Mouse (Mus musculus) heart, adult 9 months (tissue): ENCODE data around the gene Cnpy1.

ENCODE experiments used
- DNase-seq, 2 experiments: peaks; one replicate each; pipeline ENCODE4 v3.0.0; 2022; ENCODE audit warnings: low spot score in 2 of 2

Cnpy1 gene

DNA sequence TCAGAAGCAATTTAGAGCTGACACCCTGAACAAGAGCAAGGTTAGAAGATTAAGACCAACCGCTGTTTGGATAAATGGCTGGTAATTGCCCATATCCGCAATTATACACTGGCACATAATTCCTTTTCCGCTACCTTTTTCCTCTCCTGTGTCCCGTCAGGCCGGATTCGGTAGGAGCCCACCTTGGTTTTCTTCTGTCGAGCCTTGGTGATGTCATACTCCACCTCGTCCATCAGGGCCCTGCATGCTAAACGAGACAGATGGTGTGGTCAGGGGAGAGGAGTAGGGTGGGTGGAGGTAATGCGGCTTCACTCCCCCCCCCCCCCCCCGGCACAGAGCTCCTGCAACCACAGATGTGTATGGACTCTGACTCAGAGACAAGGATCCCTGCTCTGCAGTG, at the start of gene Cnpy1:
Gene Cnpy1 (minus strand): TSS at position 233 of the 400 bp plus-strand sequence.
- no peak for DNase-seq

GRCm38 (mm10) chr5:28293990-28294389, 48.4 kb upstream of the Cnpy1 start:
- peak; percentile 15 to 63 for DNase-seq

DNA sequence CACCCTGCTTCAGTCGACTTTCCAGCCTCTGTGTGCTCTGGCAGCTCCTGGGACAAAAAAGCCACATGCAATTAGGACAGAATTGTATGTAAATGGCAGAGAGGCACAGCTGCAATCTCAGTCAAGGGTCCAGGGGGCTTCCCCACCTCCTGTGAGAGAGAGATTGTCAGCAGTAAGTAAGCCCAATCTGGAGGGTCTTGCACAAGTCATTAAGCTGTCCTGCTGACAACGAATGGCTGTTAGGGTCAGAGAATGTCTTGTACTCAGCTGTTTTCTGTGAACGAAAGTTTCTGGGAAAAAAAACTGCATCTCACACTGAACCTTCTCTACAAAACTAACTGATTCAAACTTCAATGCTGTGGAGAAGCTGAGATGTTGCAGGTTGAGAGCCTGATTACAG, 46.7 kb upstream of the Cnpy1 start:
- no peak for DNase-seq

DNA sequence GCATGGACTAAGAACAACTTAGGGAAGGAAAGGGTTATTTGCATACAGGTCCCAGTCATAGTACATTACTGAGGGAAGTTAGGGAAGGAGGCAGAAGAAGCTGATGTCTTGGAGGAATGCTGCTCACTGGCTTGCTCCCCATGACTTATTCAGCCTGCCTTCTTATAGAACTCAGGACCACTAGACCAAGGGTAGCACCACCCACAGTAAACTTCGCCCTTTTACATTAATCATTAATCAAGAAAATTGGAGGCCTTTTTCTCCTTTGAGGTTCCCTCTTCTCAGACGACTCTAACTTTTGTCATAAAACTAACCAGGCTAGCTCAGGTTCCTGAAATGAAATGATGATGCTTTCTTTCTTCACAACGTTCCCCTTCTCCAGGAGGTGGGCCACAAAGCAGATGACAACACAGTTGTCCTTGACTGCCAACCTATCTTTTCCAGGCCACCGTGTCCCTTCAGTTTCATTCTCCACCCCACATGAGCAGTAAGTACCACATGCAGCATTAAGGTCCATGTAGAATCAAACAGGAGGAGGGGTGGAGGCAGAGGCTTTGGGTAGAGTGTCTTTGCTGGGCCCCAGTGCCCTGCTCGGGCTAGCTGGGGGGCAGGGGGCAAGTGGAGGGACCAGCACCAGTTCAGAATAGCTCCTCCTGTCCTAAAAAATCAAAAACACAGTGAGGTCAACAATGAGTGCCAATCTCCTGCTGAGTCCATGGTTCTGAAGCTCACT, 45.7 kb upstream of the Cnpy1 start:
- no peak for DNase-seq

GRCm38 (mm10) chr5:28290630-28291029, 45.0 kb upstream of the Cnpy1 start:
- DNase-seq, result no peak

- no peak for DNase-seq
Observed at GRCm38 (mm10) chr5:28289111-28289510, 43.5 kb upstream of the Cnpy1 start.

DNA sequence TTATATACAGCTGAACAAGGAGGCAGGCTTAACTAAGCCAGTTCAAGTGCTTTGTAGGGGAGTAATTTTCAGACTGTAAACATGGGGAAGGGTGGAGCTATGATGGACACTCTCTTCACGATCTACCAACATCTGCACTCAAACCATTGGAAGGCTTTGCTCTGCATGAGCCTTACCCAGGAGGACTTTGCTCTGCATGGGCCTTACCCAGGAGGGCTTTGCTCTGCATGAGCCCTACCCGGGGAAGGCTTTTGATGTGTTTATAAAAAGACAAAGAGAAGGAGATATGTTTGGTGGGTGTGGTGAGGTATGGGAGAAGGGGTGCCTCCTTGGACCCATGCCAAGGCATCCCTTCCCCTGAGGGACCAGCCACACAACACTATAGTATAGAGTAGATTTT, 31.7 kb upstream of the Cnpy1 start:
- no peak for DNase-seq

GRCm38 (mm10) chr5:28272836-28273235, 27.2 kb upstream of the Cnpy1 start:
- no peak for DNase-seq

DNA sequence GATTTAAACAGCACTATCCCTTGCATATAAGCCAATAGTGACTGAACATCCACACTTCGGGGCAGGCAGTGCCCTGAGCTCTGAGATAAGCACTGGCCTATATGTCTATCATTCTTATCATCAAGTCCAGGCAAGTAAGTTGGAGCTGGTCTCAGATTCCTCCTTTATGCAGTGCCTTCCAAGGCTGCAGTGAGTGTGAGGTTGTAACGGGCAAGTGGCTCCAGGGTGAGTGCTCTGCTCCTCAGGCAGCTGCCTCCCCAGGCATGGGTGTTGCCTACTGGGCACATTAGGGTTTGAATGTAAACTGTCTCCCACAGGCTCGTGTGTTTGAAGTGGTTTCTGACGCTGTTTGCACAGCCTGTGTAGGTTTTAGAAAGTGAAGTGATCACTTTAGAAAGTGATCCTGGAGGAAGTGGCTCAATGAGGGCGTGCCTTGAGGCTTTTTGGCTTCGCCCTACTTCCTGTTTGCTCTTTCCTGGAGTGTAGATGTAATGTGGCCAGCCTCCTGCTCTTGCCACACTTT, 23.9 kb upstream of the Cnpy1 start:
- DNase-seq, result peak in 1 of 2 experiments; percentile 1

DNA sequence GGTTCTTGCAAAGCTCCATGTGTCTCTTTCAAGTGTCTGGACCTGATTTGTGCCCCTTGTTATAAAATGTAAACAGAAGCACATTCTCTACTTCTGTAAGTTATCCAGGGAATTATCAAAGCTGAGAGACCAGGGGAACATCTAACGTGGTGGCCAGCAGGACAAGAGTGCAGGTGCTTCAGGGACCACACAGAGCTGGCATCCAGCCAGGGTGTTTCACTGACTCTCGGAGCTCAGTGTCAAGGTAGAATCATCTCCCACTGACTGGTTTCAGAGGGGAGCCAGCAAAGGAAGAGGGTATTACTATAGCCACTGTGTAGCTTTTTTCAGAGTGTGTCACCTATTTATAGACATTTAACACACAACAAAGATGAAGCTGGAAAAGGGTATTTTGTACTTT, 22.0 kb upstream of the Cnpy1 start:
- DNase-seq, result no peak

- DNase-seq, result no peak
Observed at GRCm38 (mm10) chr5:28265653-28266052, 20.0 kb upstream of the Cnpy1 start.

GRCm38 (mm10) chr5:28263852-28264251, 18.2 kb upstream of the Cnpy1 start:
- no peak for DNase-seq

DNA sequence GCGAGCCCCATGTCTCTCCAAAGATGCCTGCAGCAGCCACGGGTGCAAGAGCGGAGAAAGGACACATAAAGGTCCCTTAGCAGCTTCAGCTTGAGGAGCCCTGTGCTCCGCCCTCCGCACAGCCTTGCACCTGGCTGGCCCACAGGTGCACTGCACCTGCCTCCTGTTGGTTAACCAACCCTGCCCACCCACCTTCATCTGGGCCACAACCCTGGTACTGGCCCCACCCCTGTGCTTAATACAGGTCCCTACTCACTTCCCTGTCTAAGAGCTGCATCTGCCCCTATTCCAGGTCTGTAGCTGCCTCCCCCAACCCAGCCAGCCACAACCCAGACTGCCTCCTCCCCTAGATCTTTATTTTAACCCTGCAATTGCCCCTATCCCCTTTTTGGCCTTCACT, 16.5 kb upstream of the Cnpy1 start:
- DNase-seq, result no peak

DNA sequence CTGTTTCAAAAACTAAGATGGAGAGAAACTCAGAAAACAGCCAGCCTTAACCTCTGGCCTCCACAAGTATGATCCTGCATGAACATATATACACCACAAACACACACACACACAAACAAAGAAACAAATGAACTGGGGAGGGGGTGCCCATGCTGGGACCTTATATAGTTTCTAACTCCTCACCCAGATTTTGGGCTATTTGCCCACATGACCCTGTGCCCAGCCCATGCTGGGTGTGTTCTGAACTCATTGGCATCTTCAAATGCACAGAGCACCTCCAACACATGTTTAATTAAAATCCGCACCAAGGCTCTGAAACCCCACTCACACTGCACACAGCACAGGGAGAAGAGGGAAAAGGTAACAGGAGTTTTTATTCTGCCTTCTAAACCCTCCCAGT, 14.3 kb upstream of the Cnpy1 start:
- no peak for DNase-seq

GRCm38 (mm10) chr5:28259385-28259784, 13.8 kb upstream of the Cnpy1 start:
- no peak for DNase-seq

GRCm38 (mm10) chr5:28257816-28258215, 12.2 kb upstream of the Cnpy1 start:
- no peak for DNase-seq

GRCm38 (mm10) chr5:28252999-28253398, 7.4 kb upstream of the Cnpy1 start:
- no peak for DNase-seq

- no peak for DNase-seq
Observed at GRCm38 (mm10) chr5:28252260-28252659, 6.7 kb upstream of the Cnpy1 start.

DNA sequence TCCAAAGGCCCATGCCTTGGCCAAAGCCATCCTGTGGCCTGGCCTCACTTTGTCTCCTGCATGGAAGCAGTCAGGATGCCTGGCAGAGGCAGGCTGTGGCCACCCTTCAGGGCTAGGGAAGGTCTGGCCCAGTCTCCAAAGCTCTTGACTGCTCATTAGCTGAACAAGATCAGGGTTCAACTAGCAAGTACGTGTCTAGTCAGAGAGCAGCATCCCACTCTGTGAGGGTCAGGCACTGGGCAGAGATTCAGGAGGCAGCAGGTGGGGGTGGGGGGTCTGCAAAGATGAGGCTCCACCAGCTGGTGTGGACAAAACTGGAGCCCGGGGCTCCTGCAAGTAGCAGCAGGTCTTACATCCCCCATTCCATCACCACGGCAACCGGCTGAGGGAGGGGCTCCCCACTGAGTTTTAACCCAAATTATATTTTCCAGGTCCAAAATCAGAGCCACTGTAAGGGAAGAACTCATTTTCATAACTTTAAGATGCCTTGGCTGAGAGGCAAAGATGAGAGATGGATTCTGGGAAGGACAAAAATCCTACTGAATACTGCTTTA, 5.7 kb upstream of the Cnpy1 start:
- no peak for DNase-seq

- DNase-seq, result no peak
Observed at GRCm38 (mm10) chr5:28250479-28250878, 4.9 kb upstream of the Cnpy1 start.

GRCm38 (mm10) chr5:28245121-28245520, 485 bp downstream of the Cnpy1 start:
- no peak for DNase-seq

GRCm38 (mm10) chr5:28243501-28244177, 2.0 kb downstream of the Cnpy1 start:
- DNase-seq, result no peak

GRCm38 (mm10) chr5:28241423-28241822, 4.2 kb downstream of the Cnpy1 start:
- DNase-seq, result no peak
